Mouse (Mus musculus): ENCODE data around the gene Cfap73. TPM values are rescaled to one million over a fixed set of nuclear protein-coding genes. Genes with fewer than 3 reads are reported as not detected.

Cfap73 gene
- polyA plus RNA-seq, 1 experiment from 2014 or later: not detected

- peaks cover 36% of the 10 kb centered on the region for H3K27me3 ChIP-seq
- H3K4me2 ChIP-seq: no peak overlapping the region
- no peak overlapping the region for H3K4me3 ChIP-seq
- ATAC-seq (ENCODE audit: low read depth): no peak
- H3K9ac ChIP-seq: no peak overlapping the region
- H3K36me3 ChIP-seq: no peaks in the 10 kb centered on the region
- H3K4me1 ChIP-seq (replicated peaks): peaks cover 9% of the 10 kb centered on the region
- no peaks in the 10 kb centered on the region for H3K9me3 ChIP-seq
- no peak overlapping the region for H3K27ac ChIP-seq (replicated peaks)
- 77% methylated on average over 3 of the region's 3 CpGs for WGBS
These were observed 10.2 kb upstream of the Cfap73 start for GRCm38 (mm10) chr5:120644227-120644626.

- Histone ChIP-seq H3K27me3 (peaks cover 29% of the 10 kb centered on the region), H3K4me2 (no peak overlapping the region), H3K27ac (replicated peaks) (no peak overlapping the region), H3K4me3 (no peak overlapping the region), H3K9me3 (no peaks in the 10 kb centered on the region), H3K36me3 (no peaks in the 10 kb centered on the region), H3K9ac (no peak overlapping the region), H3K4me1 (replicated peaks) (peaks cover 2% of the 10 kb centered on the region)
- WGBS: 72% methylated on average over 14 of the region's 14 CpGs
- no peak for ATAC-seq (ENCODE audit: low read depth)
These were observed 9.5 kb upstream of the Cfap73 start for GRCm38 (mm10) chr5:120643365-120644085.

GRCm38 (mm10) chr5:120640094-120640493 lies 6.1 kb upstream of the Cfap73 start:
- H3K4me3 ChIP-seq: no peak overlapping the region
- no peaks in the 10 kb centered on the region for H3K4me1 ChIP-seq (replicated peaks)
- no peak overlapping the region for H3K27ac ChIP-seq (replicated peaks)
- no peak for ATAC-seq (ENCODE audit: low read depth)
- 0 out of 2 replicates have a peak, but pooled peaks cover 3% of the 10 kb centered on the region for H3K27me3 ChIP-seq
- no peaks in the 10 kb centered on the region for H3K9me3 ChIP-seq
- no peak overlapping the region for H3K9ac ChIP-seq
- H3K4me2 ChIP-seq: no peak overlapping the region
- H3K36me3 ChIP-seq: no peaks in the 10 kb centered on the region
- 88% methylated on average over 7 of the region's 7 CpGs for WGBS

GRCm38 (mm10) chr5:120635633-120636032 lies 1.6 kb upstream of the Cfap73 start:
- Histone ChIP-seq H3K27ac (replicated peaks) (no peak overlapping the region), H3K9me3 (no peaks in the 10 kb centered on the region), H3K4me2 (no peak overlapping the region), H3K9ac (no peak overlapping the region), H3K4me1 (replicated peaks) (no peaks in the 10 kb centered on the region), H3K4me3 (no peak overlapping the region), H3K36me3 (no peaks in the 10 kb centered on the region), H3K27me3 (peaks cover 13% of the 10 kb centered on the region; the same call in 1 of the 2 replicates)
- ATAC-seq (ENCODE audit: low read depth): no peak
- 73% methylated on average over 5 of the region's 5 CpGs for WGBS

- no peaks in the 10 kb centered on the region for H3K9me3 ChIP-seq
- no peaks in the 10 kb centered on the region for H3K36me3 ChIP-seq
- H3K27ac ChIP-seq (replicated peaks): no peak overlapping the region
- ATAC-seq (ENCODE audit: low read depth): no peak
- H3K27me3 ChIP-seq: peaks cover 21% of the 10 kb centered on the region
- 34% methylated on average over 5 of the region's 5 CpGs for WGBS
- no peaks in the 10 kb centered on the region for H3K4me1 ChIP-seq (replicated peaks)
- no peak overlapping the region for H3K4me3 ChIP-seq
- no peak overlapping the region for H3K9ac ChIP-seq
- H3K4me2 ChIP-seq: no peak overlapping the region
These were observed 825 bp upstream of the Cfap73 start for GRCm38 (mm10) chr5:120634860-120635259.

- H3K27ac ChIP-seq (replicated peaks): no peak overlapping the region
- H3K36me3 ChIP-seq: peaks cover 17% of the 10 kb centered on the region
- no peak overlapping the region for H3K4me2 ChIP-seq
- H3K27me3 ChIP-seq: peaks cover 26% of the 10 kb centered on the region
- no peak overlapping the region for H3K4me3 ChIP-seq
- WGBS: 84% methylated on average over 5 of the region's 5 CpGs
- peaks cover 6% of the 10 kb centered on the region; the same call in 1 of the 2 replicates for H3K4me1 ChIP-seq (replicated peaks)
- H3K9ac ChIP-seq: no peak overlapping the region
- no peaks in the 10 kb centered on the region for H3K9me3 ChIP-seq
- no peak for ATAC-seq (ENCODE audit: low read depth)
These were observed 2.1 kb downstream of the Cfap73 start for GRCm38 (mm10) chr5:120631892-120632291.

GRCm38 (mm10) chr5:120631128-120631527 lies 2.9 kb downstream of the Cfap73 start:
- Histone ChIP-seq H3K9me3 (no peaks in the 10 kb centered on the region), H3K27ac (replicated peaks) (no peak overlapping the region), H3K4me2 (peak overlapping the region; percentile 45), H3K4me3 (no peak overlapping the region; the same call in 1 of the 2 replicates), H3K27me3 (peaks cover 26% of the 10 kb centered on the region), H3K36me3 (peaks cover 24% of the 10 kb centered on the region), H3K9ac (peak overlapping the region; percentile 43; the same call in 1 of the 2 replicates), H3K4me1 (replicated peaks) (peaks cover 6% of the 10 kb centered on the region; the same call in 1 of the 2 replicates)
- ATAC-seq (ENCODE audit: low read depth): no peak
- 6% methylated on average over 29 of the region's 29 CpGs for WGBS

GRCm38 (mm10) chr5:120628624-120629023 lies 5.4 kb downstream of the Cfap73 start:
- Histone ChIP-seq H3K27me3 (peaks cover 26% of the 10 kb centered on the region), H3K36me3 (peaks cover 49% of the 10 kb centered on the region)
- WGBS: 65% methylated on average over 7 of the region's 7 CpGs

GRCm38 (mm10) chr5:120627515-120628300 lies 6.3 kb downstream of the Cfap73 start:
- no peak for ATAC-seq (ENCODE audit: low read depth)
- peaks cover 59% of the 10 kb centered on the region for H3K36me3 ChIP-seq
- no peak overlapping the region for H3K9ac ChIP-seq
- no peaks in the 10 kb centered on the region for H3K9me3 ChIP-seq
- H3K27me3 ChIP-seq: peaks cover 23% of the 10 kb centered on the region
- no peak overlapping the region for H3K27ac ChIP-seq (replicated peaks)
- no peak overlapping the region for H3K4me3 ChIP-seq
- H3K4me2 ChIP-seq: no peak overlapping the region
- peaks cover 6% of the 10 kb centered on the region; the same call in 1 of the 2 replicates for H3K4me1 ChIP-seq (replicated peaks)
- WGBS: 85% methylated on average over 15 of the region's 15 CpGs

More at GRCm38 (mm10) chr5:120628624-120629023, 5.4 kb downstream of the Cfap73 start:
- Histone ChIP-seq H3K9me3 (no peaks in the 10 kb centered on the region), H3K4me2 (no peak overlapping the region), H3K9ac (no peak overlapping the region), H3K27ac (replicated peaks) (no peak overlapping the region), H3K4me1 (replicated peaks) (peaks cover 6% of the 10 kb centered on the region; the same call in 1 of the 2 replicates), H3K4me3 (no peak overlapping the region)
- no peak for ATAC-seq (ENCODE audit: low read depth)

- Histone ChIP-seq H3K9ac (no peak overlapping the region), H3K4me1 (replicated peaks) (peaks cover 13% of the 10 kb centered on the region), H3K9me3 (no peaks in the 10 kb centered on the region), H3K4me2 (no peak overlapping the region), H3K36me3 (peaks cover 72% of the 10 kb centered on the region), H3K27me3 (peaks cover 18% of the 10 kb centered on the region), H3K27ac (replicated peaks) (no peak overlapping the region), H3K4me3 (no peak overlapping the region)
- ATAC-seq (ENCODE audit: low read depth): no peak
- WGBS: 32% methylated on average over 19 of the region's 19 CpGs
These were observed 7.6 kb downstream of the Cfap73 start for GRCm38 (mm10) chr5:120626399-120626798.

GRCm38 (mm10) chr5:120624427-120624826 lies 9.6 kb downstream of the Cfap73 start:
- Histone ChIP-seq H3K36me3 (peaks cover 91% of the 10 kb centered on the region), H3K9me3 (no peaks in the 10 kb centered on the region), H3K4me3 (no peak overlapping the region), H3K4me2 (no peak overlapping the region), H3K4me1 (replicated peaks) (peaks cover 13% of the 10 kb centered on the region), H3K27ac (replicated peaks) (no peak overlapping the region), H3K27me3 (peaks cover 2% of the 10 kb centered on the region), H3K9ac (no peak overlapping the region)
- no peak for ATAC-seq (ENCODE audit: low read depth)
- 82% methylated on average over 10 of the region's 10 CpGs for WGBS

- 64% methylated on average over 5 of the region's 5 CpGs for WGBS
- H3K27ac ChIP-seq (replicated peaks): no peak overlapping the region
These were observed 11.7 kb downstream of the Cfap73 start for GRCm38 (mm10) chr5:120622198-120622851.

More at GRCm38 (mm10) chr5:120622198-120622851, 11.7 kb downstream of the Cfap73 start:
- Histone ChIP-seq H3K36me3 (peaks cover 100% of the 10 kb centered on the region), H3K9ac (no peak overlapping the region), H3K9me3 (no peaks in the 10 kb centered on the region), H3K4me2 (no peak overlapping the region), H3K4me1 (replicated peaks) (peaks cover 7% of the 10 kb centered on the region; the same call in 1 of the 2 replicates), H3K4me3 (no peak overlapping the region), H3K27me3 (no peaks in the 10 kb centered on the region)
- no peak for ATAC-seq (ENCODE audit: low read depth)
